Mouse (Mus musculus) erythroblast, embryonic 14.5 days (primary cell): ENCODE data around the gene Ttyh1.

Experiments
- GATA1 ChIP-seq: IDR thresholded peaks from 2 replicates; pipeline ENCODE4 v1.6.1; 2012; ENCODE audit warnings: low read length, inconsistent platforms, mixed read lengths
- TAL1 ChIP-seq: IDR thresholded peaks from 3 replicates; pipeline ENCODE4 v1.6.1; 2012; ENCODE audit warnings: low read length, inconsistent platforms, mixed read lengths

GRCm38 (mm10) chr7:4144766-4145551 lies 25.8 kb downstream of the Ttyh1 start:
- TF ChIP-seq GATA1 (no peak), TAL1 (no peak)
